ENCODE assay signal across 14 mouse cellular contexts in the genomic region with DNA sequence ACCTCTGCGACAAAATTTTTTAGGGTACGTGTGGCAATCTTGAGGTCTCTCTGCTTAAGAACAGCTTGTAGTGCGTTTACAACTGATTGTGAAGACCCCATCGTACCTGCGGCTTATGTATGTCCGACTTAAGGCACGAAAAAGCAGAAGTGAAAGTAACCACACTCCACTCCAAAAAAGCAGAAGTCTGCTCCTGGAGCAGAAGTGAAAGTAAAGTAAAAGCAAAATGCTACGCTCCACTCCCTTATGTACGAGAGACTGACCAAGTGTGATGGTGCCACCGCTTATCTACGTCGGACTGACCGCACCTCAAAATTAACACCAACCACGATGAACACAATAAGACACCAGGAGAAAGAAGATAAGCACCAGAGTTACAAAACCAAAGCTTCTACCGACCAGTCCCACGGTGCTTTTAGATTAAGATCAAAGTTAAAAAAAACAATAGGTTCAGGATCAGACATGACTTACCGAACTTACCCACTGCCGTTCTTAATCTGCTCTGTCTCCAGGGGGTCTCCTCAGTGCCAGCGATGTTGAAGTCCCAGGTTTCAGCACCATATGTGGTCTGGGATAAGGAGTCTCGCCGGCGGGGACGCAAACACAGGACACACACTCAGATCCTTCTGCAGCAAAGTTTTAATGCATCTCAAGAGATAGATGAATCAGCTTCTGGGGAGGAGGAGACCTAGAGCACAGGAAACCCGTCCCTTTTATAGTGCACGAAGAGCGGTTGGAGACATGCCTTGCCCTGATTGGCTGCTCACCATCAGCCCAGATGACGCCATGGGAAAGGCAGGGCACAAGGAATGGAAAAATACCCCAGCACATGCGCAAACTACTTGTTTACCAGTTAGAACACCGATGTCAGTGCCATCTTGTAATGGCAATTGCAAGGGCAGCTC. TPM values are rescaled to one million over a fixed set of nuclear protein-coding genes. Genes with fewer than 3 reads are reported as not detected.
DNase-seq lines count a peak whose midpoint lies in the region; ATAC-seq lines count a peak whose summit lies in the region.
"Had no signal": no experiment of that assay in that cellular context is flagged by ENCODE, and none has a peak within 500 bp of the region (broad histone marks: within the 10 kb centered on the region; RNA-seq: fewer than 3 reads in every experiment).

No protein-coding gene starts in this region.

- peaks cover 47% of the 10 kb centered on the region for H3K9me3 ChIP-seq in midbrain, embryonic 13.5 days
- peaks cover 22% of the 10 kb centered on the region for H3K9me3 ChIP-seq in heart, embryonic 11.5 days (replicated peaks; ENCODE audit: control insufficient read depth, low read length)
- H3K9me3 ChIP-seq in forebrain, embryonic 14.5 days (replicated peaks; ENCODE audit: control insufficient read depth, low read length): peaks cover 13% of the 10 kb centered on the region

- H3K4me1 ChIP-seq in midbrain, embryonic 13.5 days (replicated peaks): no peaks in the 10 kb centered on the region
- H3K4me1 ChIP-seq in heart, embryonic 11.5 days (ENCODE audit: control insufficient read depth, insufficient read depth, low read length): no peaks in the 10 kb centered on the region
- H3K4me1 ChIP-seq in forebrain, embryonic 14.5 days (ENCODE audit: control insufficient read depth, insufficient read depth, low read length): no peaks in the 10 kb centered on the region
- H3K4me1 ChIP-seq: forebrain, embryonic 12.5 days; neural tube, embryonic 12.5 days had no signal

- H3K4me2 ChIP-seq in midbrain, embryonic 13.5 days (replicated peaks): no peak overlapping the region
- no peak overlapping the region for H3K4me2 ChIP-seq in heart, embryonic 11.5 days
- H3K4me2 ChIP-seq in forebrain, embryonic 14.5 days (ENCODE audit: low read length): no peak overlapping the region
- H3K4me2 ChIP-seq: forebrain, embryonic 12.5 days; midbrain, embryonic 11.5 days; neural tube, embryonic 12.5 days had no signal

- H3K27ac ChIP-seq in midbrain, embryonic 13.5 days: no peak overlapping the region
- no peak overlapping the region for H3K27ac ChIP-seq in heart, embryonic 11.5 days (ENCODE audit: low read depth, low read length)
- no peak overlapping the region for H3K27ac ChIP-seq in forebrain, embryonic 14.5 days (ENCODE audit: low read depth, low read length)
- H3K27ac ChIP-seq: forebrain, embryonic 12.5 days; gastrocnemius, adult 2 months; hindbrain, postnatal 0 days; neural tube, embryonic 12.5 days had no signal

- DNase-seq in thymus, postnatal 0 days (ENCODE audit: low spot score): peak; percentile 3
- DNase-seq in thymus, postnatal 10 days (ENCODE audit: low spot score in 2 of 2): no peak
- peak; percentile 85 for DNase-seq in MEL-GATA-1-ER (ENCODE audit: extremely low read depth, low read depth)
- no peak for DNase-seq in forebrain, embryonic 14.5 days (ENCODE audit: low spot score)
- DNase-seq: gastrocnemius, adult 2 months; lung, adult 18-20 months; thymus, postnatal 14 days had no signal

- peak; percentile 78 for ATAC-seq in inflammation-experienced regulatory T-cells, adult 6 months
- ATAC-seq in midbrain, embryonic 13.5 days: no peak
- ATAC-seq in heart, embryonic 11.5 days (replicated peaks; ENCODE audit: insufficient number of reproducible peaks, low FRiP score, low TSS enrichment): no peak
- no peak for ATAC-seq in forebrain, embryonic 14.5 days
- ATAC-seq: hindbrain, postnatal 0 days had no signal

- H3K4me3 ChIP-seq in midbrain, embryonic 13.5 days (replicated peaks): no peak overlapping the region
- no peak overlapping the region for H3K4me3 ChIP-seq in heart, embryonic 11.5 days (ENCODE audit: low read depth, low read length)
- H3K4me3 ChIP-seq in forebrain, embryonic 14.5 days (ENCODE audit: low read depth, low read length): no peak overlapping the region
- H3K4me3 ChIP-seq: forebrain, embryonic 12.5 days; gastrocnemius, adult 2 months; neural tube, embryonic 12.5 days had no signal

- H3K27me3 ChIP-seq in midbrain, embryonic 13.5 days: no peaks in the 10 kb centered on the region
- no peaks in the 10 kb centered on the region for H3K27me3 ChIP-seq in heart, embryonic 11.5 days (ENCODE audit: control insufficient read depth, insufficient read depth, low read length)
- H3K27me3 ChIP-seq in forebrain, embryonic 14.5 days (replicated peaks; ENCODE audit: control insufficient read depth, insufficient read depth, low read length): no peaks in the 10 kb centered on the region
- H3K27me3 ChIP-seq: forebrain, embryonic 12.5 days; neural tube, embryonic 12.5 days had no signal

- no peak overlapping the region for H3K9ac ChIP-seq in midbrain, embryonic 13.5 days (replicated peaks)
- H3K9ac ChIP-seq in heart, embryonic 11.5 days (ENCODE audit: low read depth, low read length): no peak overlapping the region
- no peak overlapping the region for H3K9ac ChIP-seq in forebrain, embryonic 14.5 days (ENCODE audit: low read length)
- H3K9ac ChIP-seq: forebrain, embryonic 12.5 days; neural tube, embryonic 12.5 days had no signal

- H3K36me3 ChIP-seq in midbrain, embryonic 13.5 days: no peaks in the 10 kb centered on the region
- H3K36me3 ChIP-seq in heart, embryonic 11.5 days (ENCODE audit: control insufficient read depth, insufficient read depth, low read length): no peaks in the 10 kb centered on the region
- no peaks in the 10 kb centered on the region for H3K36me3 ChIP-seq in forebrain, embryonic 14.5 days (ENCODE audit: control insufficient read depth, insufficient read depth, low read length)
- H3K36me3 ChIP-seq: forebrain, embryonic 12.5 days; neural tube, embryonic 12.5 days had no signal

- WGBS in midbrain, embryonic 13.5 days: 89% methylated on average over 29 of the region's 29 CpGs
- 85% methylated on average over 29 of the region's 29 CpGs for WGBS in heart, embryonic 11.5 days (ENCODE audit: insufficient replicate concordance)
- WGBS in forebrain, embryonic 14.5 days: 90% methylated on average over 29 of the region's 29 CpGs

RNA-seq across cellular contexts. Expression of gene Vmn2r97, which starts 54.5 kb away (rescaled TPM):
- 0.08 and 0.12 TPM in 2 replicates for polyA plus RNA-seq in thymus, postnatal 0 days (2015; fragmentation: Nextera tagmentation; extraction: Ambion mirVana)
- polyA plus RNA-seq in inflammation-experienced regulatory T-cells, adult 6 months (2017; shearing (Covaris generic)): 1 to 10 TPM in 2 of 3 experiments, under 1 TPM in 1; 0.95 to 3.8 (median 1.2) TPM
- 0.05 and 0.06 TPM in 2 replicates for polyA plus RNA-seq in midbrain, embryonic 13.5 days (2015; fragmentation: Nextera tagmentation; extraction: Ambion mirVana)
- polyA plus RNA-seq in heart, embryonic 11.5 days (2014; fragmentation: Nextera tagmentation; extraction: Ambion mirVana): not detected in 2 replicates
- polyA plus RNA-seq in forebrain, embryonic 14.5 days (2014; fragmentation: Nextera tagmentation; extraction: Ambion mirVana): not detected in 2 replicates
- polyA plus RNA-seq: hindbrain, postnatal 0 days; midbrain, embryonic 11.5 days; neural tube, embryonic 12.5 days had no signal

Comparison
In these comparisons a context has a peak if more than half of its experiments do, and no peak if none do; other contexts are left out.
1. DNase-seq: peak in thymus, postnatal 0 days (single experiment) and MEL-GATA-1-ER (single experiment); none in thymus, postnatal 10 days (0 of 2) and forebrain, embryonic 14.5 days (single experiment).